Mouse (Mus musculus): ENCODE measurements around the gene Sytl3.

DNA sequence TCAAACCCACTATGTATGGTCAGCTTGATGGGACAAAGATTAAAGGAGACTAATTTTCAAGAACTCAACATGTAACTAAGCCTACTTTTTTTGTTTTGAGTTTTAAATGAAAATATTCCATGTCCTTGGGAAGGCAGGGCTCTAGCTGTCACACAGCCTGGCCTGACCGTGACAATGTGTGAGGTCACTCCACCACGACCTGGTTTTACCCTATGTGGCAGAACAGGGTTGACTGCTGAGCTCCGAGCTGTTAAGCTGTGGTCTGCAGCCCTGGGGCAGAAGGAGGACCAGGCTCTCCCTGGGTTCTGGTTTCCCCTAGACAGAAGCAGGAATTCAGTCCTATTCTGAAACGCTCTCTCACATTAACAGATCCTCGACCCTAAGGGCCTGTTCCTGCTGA lies 108.9 kb downstream of the Sytl3 start:
- no peak for TF ChIP-seq GATA1 (IDR thresholded peaks at IDR 0.05; ENCODE audit: borderline replicate concordance, low read length)
- TF ChIP-seq FLI1 (IDR thresholded peaks at IDR 0.05; ENCODE audit: low read length) = no peak
